Mouse (Mus musculus) bone marrow, adult 2 months (tissue): ENCODE data around the gene Fam155a.

Experiments used
- CTCF ChIP-seq: fragments of 200-500 bp; IDR thresholded peaks from 2 replicates; pipeline ENCODE4 v1.5.1; 2011; ENCODE audit warnings: low read length, control low read depth; ENCODE audit not compliant: control insufficient read depth, insufficient read depth
- POLR2A ChIP-seq: fragments of 200-500 bp; IDR thresholded peaks from 2 replicates; pipeline ENCODE4 v1.6.1; 2011; ENCODE audit warnings: low read depth, mild to moderate bottlenecking, control low read depth, low read length, borderline replicate concordance; ENCODE audit not compliant: control insufficient read depth

- TF ChIP-seq CTCF (no peak), POLR2A (no peak)
Measured at GRCm38 (mm10) chr8:9776818-9777217, 5.9 kb upstream of the Fam155a start.
